Mouse (Mus musculus): ENCODE measurements around the gene Lsm4.

Gene Lsm4

GRCm38 (mm10) chr8:70726721-70727120 lies 53.7 kb downstream of the Lsm4 start:
- no peak for ATAC-seq (ENCODE audit: low TSS enrichment)
